Mouse (Mus musculus): ENCODE results near the gene Lrch4. TPM values are rescaled to one million over a fixed set of nuclear protein-coding genes. Genes with fewer than 3 reads are reported as not detected.

The Lrch4 gene
- polyA plus RNA-seq, 1 experiment: 105 TPM

DNA sequence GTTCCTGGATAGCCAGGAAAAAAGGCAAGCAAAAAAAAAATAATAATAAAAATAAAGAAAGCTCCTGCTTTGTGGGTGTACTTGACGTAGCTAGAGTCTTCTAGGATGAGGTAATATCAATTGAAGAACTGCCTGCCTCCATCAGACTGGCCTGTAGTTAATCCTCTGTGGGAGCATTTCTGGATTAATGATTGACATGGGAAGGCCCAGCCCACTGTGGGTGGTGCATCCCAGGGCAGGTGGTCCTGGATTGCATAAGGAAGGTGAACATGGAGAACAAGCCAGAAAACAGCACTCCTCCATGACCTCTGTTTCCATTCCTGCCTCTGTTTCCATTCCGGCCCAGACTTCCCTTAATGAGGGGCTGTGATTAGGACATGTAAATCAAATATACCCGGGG, 49.8 kb downstream of the Lrch4 start:
- no peak for DNase-seq
- Histone ChIP-seq H3K4me1 (ENCODE audit: control insufficient read depth, insufficient read depth, low read length) (peaks cover 3% of the 10 kb centered on the region; the same call in 1 of the 2 replicates), H3K4me3 (replicated peaks; ENCODE audit: extremely low read depth, low read depth, low read length) (no peak overlapping the region)
- 96% methylated on average over 3 of the region's 3 CpGs for WGBS
- TF ChIP-seq CTCF (IDR thresholded peaks at IDR 0.05; ENCODE audit: insufficient read depth, low read length) (no peak), POLR2A (IDR thresholded peaks at IDR 0.05; ENCODE audit: borderline replicate concordance, extremely low read depth, low read depth, low read length) (no peak)

DNA sequence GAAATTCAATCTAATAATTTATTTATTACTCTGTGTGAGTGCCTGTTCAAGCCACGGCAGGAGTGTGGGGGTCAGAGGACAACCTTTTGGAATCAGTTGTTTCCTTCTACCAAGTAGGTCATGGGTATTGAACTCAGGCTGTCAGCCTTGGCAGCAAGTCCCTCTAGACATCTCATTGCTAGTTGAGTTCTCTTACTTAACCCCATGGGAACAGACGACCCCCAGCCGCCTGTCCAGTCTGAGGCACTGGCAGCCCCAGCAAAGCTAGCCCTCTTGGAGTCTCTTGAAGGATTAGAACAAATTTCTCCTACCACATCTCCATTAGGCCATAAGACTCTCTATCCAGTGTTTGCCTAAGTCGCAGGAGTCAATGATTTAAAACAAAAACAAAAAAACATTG, 50.8 kb downstream of the Lrch4 start:
- Histone ChIP-seq H3K4me1 (ENCODE audit: control insufficient read depth, insufficient read depth, low read length) (peaks cover 3% of the 10 kb centered on the region; the same call in 1 of the 2 replicates), H3K4me3 (replicated peaks; ENCODE audit: extremely low read depth, low read depth, low read length) (no peak overlapping the region)
- DNase-seq: no peak
- no peak for TF ChIP-seq POLR2A (IDR thresholded peaks at IDR 0.05; ENCODE audit: borderline replicate concordance, extremely low read depth, low read depth, low read length)
- TF ChIP-seq CTCF (IDR thresholded peaks at IDR 0.05; ENCODE audit: insufficient read depth, low read length): no peak
- 70% methylated on average over 4 of the region's 4 CpGs for WGBS

GRCm38 (mm10) chr5:137682526-137682925, 53.6 kb downstream of the Lrch4 start:
- WGBS: 91% methylated on average over 6 of the region's 6 CpGs
- DNase-seq: no peak
- no peak for TF ChIP-seq CTCF (IDR thresholded peaks at IDR 0.05; ENCODE audit: insufficient read depth, low read length)
- no peak for TF ChIP-seq POLR2A (IDR thresholded peaks at IDR 0.05; ENCODE audit: borderline replicate concordance, extremely low read depth, low read depth, low read length)
- Histone ChIP-seq H3K4me1 (ENCODE audit: control insufficient read depth, insufficient read depth, low read length) (peaks cover 3% of the 10 kb centered on the region; the same call in 1 of the 2 replicates), H3K4me3 (replicated peaks; ENCODE audit: extremely low read depth, low read depth, low read length) (no peak overlapping the region)

- WGBS: 7% methylated on average over 28 of the region's 28 CpGs
- H3K4me3 ChIP-seq (replicated peaks; ENCODE audit: extremely low read depth, low read depth, low read length): peak overlapping the region; percentile 69
- H3K4me1 ChIP-seq (ENCODE audit: control insufficient read depth, insufficient read depth, low read length): peaks cover 3% of the 10 kb centered on the region; the same call in 1 of the 2 replicates
- peak; percentile 44 for DNase-seq
- TF ChIP-seq CTCF (IDR thresholded peaks at IDR 0.05; ENCODE audit: insufficient read depth, low read length) (no peak), POLR2A (IDR thresholded peaks at IDR 0.05; ENCODE audit: borderline replicate concordance, extremely low read depth, low read depth, low read length) (no peak)
These were observed 54.7 kb downstream of the Lrch4 start for GRCm38 (mm10) chr5:137683388-137684293.

DNA sequence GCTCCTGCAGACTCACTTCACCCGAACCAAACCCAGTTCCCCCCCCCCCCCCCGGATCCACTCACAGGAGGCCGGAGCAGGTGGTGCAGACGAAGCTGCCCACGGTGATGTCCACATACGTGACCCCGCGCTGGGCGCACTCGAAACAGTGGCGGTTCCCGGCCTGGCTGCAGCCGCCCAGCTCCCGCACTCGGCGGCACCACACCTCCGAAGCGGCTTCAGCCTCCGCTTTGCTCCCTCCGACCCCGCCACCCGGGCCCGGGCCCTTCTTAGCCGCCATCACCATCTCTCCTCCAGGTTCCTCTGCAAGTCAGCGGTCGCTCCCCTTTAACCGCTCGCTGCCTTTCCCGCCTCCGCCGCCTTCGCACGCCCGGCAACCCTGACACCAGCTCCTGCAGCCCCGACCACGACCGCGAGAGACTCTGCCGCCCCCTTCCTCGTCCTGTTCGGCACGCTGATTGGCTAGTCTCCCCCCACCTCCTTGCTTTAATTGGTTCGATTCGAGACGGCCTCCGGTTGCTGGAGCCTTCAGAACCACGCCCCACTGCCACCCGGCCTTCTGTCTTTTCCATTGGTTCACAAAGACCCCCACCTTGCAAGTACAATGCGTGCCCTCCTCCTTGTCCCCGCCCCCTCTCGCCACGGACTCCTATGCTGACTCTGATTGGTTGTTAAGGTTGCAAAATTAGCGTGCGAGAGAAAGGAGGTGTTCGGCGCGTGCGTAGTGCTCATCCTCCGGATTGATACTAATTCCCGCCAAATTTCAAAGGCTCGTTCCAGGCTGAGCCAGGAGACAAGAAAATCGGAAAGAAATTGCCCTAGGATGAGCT, 55.6 kb downstream of the Lrch4 start, which contains the start of gene Agfg2:
Gene Agfg2, minus strand, starts transcription at position 433 of the 830 bp plus-strand sequence.
- TF ChIP-seq CTCF (IDR thresholded peaks at IDR 0.05; ENCODE audit: insufficient read depth, low read length): no peak
- TF ChIP-seq POLR2A (IDR thresholded peaks at IDR 0.05; ENCODE audit: borderline replicate concordance, extremely low read depth, low read depth, low read length): peak; percentile 61; the same call in 1 of the 2 replicates

GRCm38 (mm10) chr5:137685653-137686052, 56.7 kb downstream of the Lrch4 start:
- WGBS: 89% methylated on average over 3 of the region's 3 CpGs
- no peak for DNase-seq
- H3K4me3 ChIP-seq (replicated peaks; ENCODE audit: extremely low read depth, low read depth, low read length): no peak overlapping the region
- H3K4me1 ChIP-seq (ENCODE audit: control insufficient read depth, insufficient read depth, low read length): peaks cover 3% of the 10 kb centered on the region; the same call in 1 of the 2 replicates
- no peak for TF ChIP-seq CTCF (IDR thresholded peaks at IDR 0.05; ENCODE audit: insufficient read depth, low read length)
- no peak for TF ChIP-seq POLR2A (IDR thresholded peaks at IDR 0.05; ENCODE audit: borderline replicate concordance, extremely low read depth, low read depth, low read length)

More for the DNA sequence above, 55.6 kb downstream of the Lrch4 start, which contains the start of gene Agfg2:
- peaks cover 3% of the 10 kb centered on the region; the same call in 1 of the 2 replicates for H3K4me1 ChIP-seq (ENCODE audit: control insufficient read depth, insufficient read depth, low read length)
- H3K4me3 ChIP-seq (replicated peaks; ENCODE audit: extremely low read depth, low read depth, low read length): peak within 1 kb of the TSS; percentile 69
- under 1% methylated on average over 62 of the region's 62 CpGs for WGBS
- DNase-seq: peak; percentile 93

DNA sequence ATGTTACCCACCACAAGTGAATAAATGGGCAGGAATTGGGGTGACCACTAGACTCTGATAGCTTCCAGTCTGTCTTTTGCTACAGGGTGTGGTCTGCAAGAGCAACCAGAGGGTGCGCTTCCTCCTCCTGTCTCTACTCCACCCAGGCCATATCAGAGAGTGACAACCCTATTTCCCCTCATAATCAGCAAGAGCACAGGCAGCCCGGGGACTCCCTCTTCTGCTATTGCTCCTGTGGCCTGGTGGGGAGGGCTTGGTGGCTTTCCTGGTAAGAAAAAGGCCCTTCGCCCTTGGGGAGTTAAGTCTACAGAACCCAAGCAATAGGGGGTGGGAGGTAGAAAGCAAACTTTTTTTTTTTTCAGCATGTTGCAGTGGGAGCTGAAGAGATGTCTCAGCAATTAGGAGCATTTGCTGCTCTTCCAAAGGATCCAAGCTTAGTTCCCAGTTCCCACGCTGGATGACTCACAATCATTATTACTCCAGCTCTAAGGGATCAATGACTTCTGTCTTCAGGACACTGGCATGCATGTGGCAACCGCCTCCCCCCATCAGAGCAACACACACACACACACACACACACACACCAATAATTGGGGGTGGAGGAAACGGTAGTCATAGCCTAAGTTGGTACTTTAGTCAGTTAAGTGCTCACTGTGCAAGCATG, 57.3 kb downstream of the Lrch4 start:
- Histone ChIP-seq H3K4me1 (ENCODE audit: control insufficient read depth, insufficient read depth, low read length) (peaks cover 3% of the 10 kb centered on the region; the same call in 1 of the 2 replicates), H3K4me3 (replicated peaks; ENCODE audit: extremely low read depth, low read depth, low read length) (no peak overlapping the region)
- no peak for TF ChIP-seq POLR2A (IDR thresholded peaks at IDR 0.05; ENCODE audit: borderline replicate concordance, extremely low read depth, low read depth, low read length)
- TF ChIP-seq CTCF (IDR thresholded peaks at IDR 0.05; ENCODE audit: insufficient read depth, low read length): no peak
- 68% methylated on average over 6 of the region's 6 CpGs for WGBS
- DNase-seq: no peak

GRCm38 (mm10) chr5:137689974-137690373, 61.1 kb downstream of the Lrch4 start:
- no peaks in the 10 kb centered on the region for H3K4me1 ChIP-seq (ENCODE audit: control insufficient read depth, insufficient read depth, low read length)
- DNase-seq: no peak
- no peak overlapping the region for H3K4me3 ChIP-seq (replicated peaks; ENCODE audit: extremely low read depth, low read depth, low read length)
- 79% methylated on average over 3 of the region's 3 CpGs for WGBS
- no peak for TF ChIP-seq CTCF (IDR thresholded peaks at IDR 0.05; ENCODE audit: insufficient read depth, low read length)
- no peak for TF ChIP-seq POLR2A (IDR thresholded peaks at IDR 0.05; ENCODE audit: borderline replicate concordance, extremely low read depth, low read depth, low read length)

- WGBS: 54% methylated on average over 9 of the region's 9 CpGs
- TF ChIP-seq CTCF (IDR thresholded peaks at IDR 0.05; ENCODE audit: insufficient read depth, low read length) (no peak), POLR2A (IDR thresholded peaks at IDR 0.05; ENCODE audit: borderline replicate concordance, extremely low read depth, low read depth, low read length) (no peak)
- H3K4me1 ChIP-seq (ENCODE audit: control insufficient read depth, insufficient read depth, low read length): no peaks in the 10 kb centered on the region
- DNase-seq: no peak
- H3K4me3 ChIP-seq (replicated peaks; ENCODE audit: extremely low read depth, low read depth, low read length): no peak overlapping the region
These were observed 61.6 kb downstream of the Lrch4 start for GRCm38 (mm10) chr5:137690531-137690930.

Other genes with a start within 250 kb of the Lrch4 start
- gene Zan, start 152.1 kb upstream of the Lrch4 start, polyA plus RNA-seq (2012; rRNA removed): 0.45 and 0.83 TPM in 2 replicates
- gene Pop7, start 126.6 kb upstream of the Lrch4 start, polyA plus RNA-seq (2012; rRNA removed): 28.4 and 32.4 TPM in 2 replicates
- 37.0 and 45.3 TPM in 2 replicates for gene Gigyf1, start 110.6 kb upstream of the Lrch4 start, polyA plus RNA-seq (2012; rRNA removed)
- not detected in 2 replicates for gene Epo, start 95.9 kb upstream of the Lrch4 start, polyA plus RNA-seq (2012; rRNA removed)
- 1,063 and 1,258 TPM in 2 replicates for gene Gnb2, start 95.6 kb upstream of the Lrch4 start, polyA plus RNA-seq (2012; rRNA removed)
- gene Actl6b, start 75.6 kb upstream of the Lrch4 start, polyA plus RNA-seq (2012; rRNA removed): 0.07 TPM in 1 of 2 replicates, not detected in the other
- 0.54 and 0.69 TPM in 2 replicates for gene Tfr2, start 59.3 kb upstream of the Lrch4 start, polyA plus RNA-seq (2012; rRNA removed)
- 89.1 and 103 TPM in 2 replicates for gene Mospd3, start 28.1 kb upstream of the Lrch4 start, polyA plus RNA-seq (2012; rRNA removed)
- gene Pcolce, start 15.3 kb upstream of the Lrch4 start, polyA plus RNA-seq (2012; rRNA removed): 280 and 290 TPM in 2 replicates
- gene Fbxo24, start 119 bp upstream of the Lrch4 start, polyA plus RNA-seq (2012; rRNA removed): 0.89 and 1.0 TPM in 2 replicates
- gene Gm20605, start 54 bp downstream of the Lrch4 start, polyA plus RNA-seq (2012; rRNA removed): 63.8 and 65.2 TPM in 2 replicates
- 150 and 162 TPM in 2 replicates for gene Sap25, start 12.2 kb downstream of the Lrch4 start, polyA plus RNA-seq (2012; rRNA removed)
- gene Irs3, start 16.6 kb downstream of the Lrch4 start, polyA plus RNA-seq (2012; rRNA removed): 3.6 and 4.4 TPM in 2 replicates
- gene Agfg2, start 55.6 kb downstream of the Lrch4 start, polyA plus RNA-seq (2012; rRNA removed): 22.4 and 24.3 TPM in 2 replicates
- 2.3 and 2.4 TPM in 2 replicates for gene Nyap1, start 112.5 kb downstream of the Lrch4 start, polyA plus RNA-seq (2012; rRNA removed)
- 103 and 110 TPM in 2 replicates for gene Tsc22d4, start 116.6 kb downstream of the Lrch4 start, polyA plus RNA-seq (2012; rRNA removed)
- 32.7 and 46.7 TPM in 2 replicates for gene Ppp1r35, start 149.7 kb downstream of the Lrch4 start, polyA plus RNA-seq (2012; rRNA removed)
- 43.3 and 44.2 TPM in 2 replicates for gene Mepce, start 158.5 kb downstream of the Lrch4 start, polyA plus RNA-seq (2012; rRNA removed)
- gene Zcwpw1, start 158.7 kb downstream of the Lrch4 start, polyA plus RNA-seq (2012; rRNA removed): 0.49 and 0.60 TPM in 2 replicates
- gene Pilra, start 207.2 kb downstream of the Lrch4 start, polyA plus RNA-seq (2012; rRNA removed): 24.7 and 27.9 TPM in 2 replicates
- gene Pilrb1, start 229.0 kb downstream of the Lrch4 start, polyA plus RNA-seq (2012; rRNA removed): 7.3 and 16.5 TPM in 2 replicates
- 7.9 and 12.1 TPM in 2 replicates for gene Pilrb2, start 242.7 kb downstream of the Lrch4 start, polyA plus RNA-seq (2012; rRNA removed)

All from lung, adult 2 months (tissue).